Mouse (Mus musculus): ENCODE measurements around the gene Gcfc2.

Gene Gcfc2

GRCm38 (mm10) chr6:81923523-81924142 is at the start of gene Gcfc2:
Gcfc2 (plus strand) TSS chr6:81923669.
- DNase-seq (ENCODE audit: low spot score in 2 of 2): peak; percentile 90 to 91

GRCm38 (mm10) chr6:81895678-81896230 is 27.7 kb upstream of the Gcfc2 start:
- DNase-seq (ENCODE audit: low spot score in 2 of 2): no peak

- no peak for DNase-seq (ENCODE audit: low spot score in 2 of 2)
Measured at GRCm38 (mm10) chr6:81910302-81910855, 13.1 kb upstream of the Gcfc2 start.

GRCm38 (mm10) chr6:81911244-81911643 is 12.2 kb upstream of the Gcfc2 start:
- no peak for DNase-seq (ENCODE audit: low spot score in 2 of 2)

GRCm38 (mm10) chr6:81911713-81912112 is 11.8 kb upstream of the Gcfc2 start:
- DNase-seq (ENCODE audit: low spot score in 2 of 2): no peak

- DNase-seq (ENCODE audit: low spot score in 2 of 2): no peak
Measured at GRCm38 (mm10) chr6:81912177-81912576, 11.3 kb upstream of the Gcfc2 start.

- no peak for DNase-seq (ENCODE audit: low spot score in 2 of 2)
Measured at GRCm38 (mm10) chr6:81924304-81924703, 835 bp downstream of the Gcfc2 start.

GRCm38 (mm10) chr6:81929402-81929801 is 5.9 kb downstream of the Gcfc2 start:
- no peak for DNase-seq (ENCODE audit: low spot score in 2 of 2)

- no peak for DNase-seq (ENCODE audit: low spot score in 2 of 2)
Measured at GRCm38 (mm10) chr6:81933281-81933680, 9.8 kb downstream of the Gcfc2 start.

GRCm38 (mm10) chr6:81941718-81942117 is 18.2 kb downstream of the Gcfc2 start:
- DNase-seq (ENCODE audit: low spot score in 2 of 2): no peak

GRCm38 (mm10) chr6:81943281-81943680 is 19.8 kb downstream of the Gcfc2 start:
- no peak for DNase-seq (ENCODE audit: low spot score in 2 of 2)

GRCm38 (mm10) chr6:81944432-81944831 is 21.0 kb downstream of the Gcfc2 start:
- DNase-seq (ENCODE audit: low spot score in 2 of 2): no peak

GRCm38 (mm10) chr6:81946906-81947305 is 23.4 kb downstream of the Gcfc2 start:
- no peak for DNase-seq (ENCODE audit: low spot score in 2 of 2)

- no peak for DNase-seq (ENCODE audit: low spot score in 2 of 2)
Measured at GRCm38 (mm10) chr6:81955133-81955532, 31.7 kb downstream of the Gcfc2 start.

- no peak for DNase-seq (ENCODE audit: low spot score in 2 of 2)
Measured at GRCm38 (mm10) chr6:81956399-81956798, 32.9 kb downstream of the Gcfc2 start.

- no peak for DNase-seq (ENCODE audit: low spot score in 2 of 2)
Measured at GRCm38 (mm10) chr6:81957992-81958391, 34.5 kb downstream of the Gcfc2 start.

- no peak for DNase-seq (ENCODE audit: low spot score in 2 of 2)
Measured at GRCm38 (mm10) chr6:81959866-81960265, 36.4 kb downstream of the Gcfc2 start.

GRCm38 (mm10) chr6:81960284-81960683 is 36.8 kb downstream of the Gcfc2 start:
- no peak for DNase-seq (ENCODE audit: low spot score in 2 of 2)

- DNase-seq (ENCODE audit: low spot score in 2 of 2): peak; percentile 89 to 91
Measured at GRCm38 (mm10) chr6:81965296-81966067, 42.0 kb downstream of the Gcfc2 start, which contains the start of gene Mrpl19. Mrpl19 (minus strand) TSS chr6:81965958.

- DNase-seq (ENCODE audit: low spot score in 2 of 2): no peak
Measured at GRCm38 (mm10) chr6:81966068-81966544, 42.6 kb downstream of the Gcfc2 start.

GRCm38 (mm10) chr6:81971196-81971595 is 47.7 kb downstream of the Gcfc2 start:
- no peak for DNase-seq (ENCODE audit: low spot score in 2 of 2)

- DNase-seq (ENCODE audit: low spot score in 2 of 2): no peak
Measured at GRCm38 (mm10) chr6:81972595-81972994, 49.1 kb downstream of the Gcfc2 start.

Data from spleen, postnatal 36 days (tissue).